Mouse (Mus musculus): Measurements from ENCODE around the gene Cdh23. TPM values are rescaled to one million over a fixed set of nuclear protein-coding genes. Genes with fewer than 3 reads are reported as not detected.

Gene Cdh23
- total and polyA plus RNA-seq, 3 experiments: 0.05 TPM; not detected in 2

GRCm38 (mm10) chr10:60456662-60457397, 239.5 kb downstream of the Cdh23 start:
- TF ChIP-seq TAL1 (conservative IDR thresholded peaks at IDR 0.05; ENCODE audit: low read depth, low read length): no peak
- TF ChIP-seq GATA2 (IDR thresholded peaks at IDR 0.05; ENCODE audit: borderline replicate concordance, low read depth, low read length): no peak
- TF ChIP-seq POLR2AphosphoS5 (IDR thresholded peaks at IDR 0.05; ENCODE audit: insufficient replicate concordance, low read depth, low read length): no peak
- TF ChIP-seq CTCF (IDR thresholded peaks at IDR 0.05; ENCODE audit: low read depth, low read length): no peak
- no peak for TF ChIP-seq GATA1 (IDR thresholded peaks at IDR 0.05; ENCODE audit: borderline replicate concordance, low read length)
- Histone ChIP-seq H3K4me3 (ENCODE audit: low read depth, low read length) (no peak overlapping the region), H3K9me3 (replicated peaks) (peaks cover 49% of the 10 kb centered on the region), H3K4me1 (ENCODE audit: insufficient read depth, low read depth, low read length) (no peaks in the 10 kb centered on the region), H3K36me3 (replicated peaks) (no peaks in the 10 kb centered on the region), H3K27me3 (ENCODE audit: insufficient read depth, low read length) (no peaks in the 10 kb centered on the region)
- ATAC-seq (ENCODE audit: extremely low read depth, insufficient number of reproducible peaks, low FRiP score, poor library complexity, severe bottlenecking) (no peak), DNase-seq (ENCODE audit: low spot score) (no peak)

- Histone ChIP-seq H3K4me3 (ENCODE audit: low read depth, low read length) (no peak overlapping the region), H3K36me3 (replicated peaks) (no peaks in the 10 kb centered on the region), H3K9me3 (replicated peaks) (peaks cover 44% of the 10 kb centered on the region), H3K27me3 (ENCODE audit: insufficient read depth, low read length) (no peaks in the 10 kb centered on the region), H3K4me1 (ENCODE audit: insufficient read depth, low read depth, low read length) (no peaks in the 10 kb centered on the region)
- DNase-seq (ENCODE audit: low spot score) (no peak), ATAC-seq (ENCODE audit: extremely low read depth, insufficient number of reproducible peaks, low FRiP score, poor library complexity, severe bottlenecking) (no peak)
- no peak for TF ChIP-seq TAL1 (conservative IDR thresholded peaks at IDR 0.05; ENCODE audit: low read depth, low read length)
- TF ChIP-seq CTCF (IDR thresholded peaks at IDR 0.05; ENCODE audit: low read depth, low read length): no peak
- TF ChIP-seq POLR2AphosphoS5 (IDR thresholded peaks at IDR 0.05; ENCODE audit: insufficient replicate concordance, low read depth, low read length): no peak
- TF ChIP-seq GATA2 (IDR thresholded peaks at IDR 0.05; ENCODE audit: borderline replicate concordance, low read depth, low read length): no peak
- TF ChIP-seq GATA1 (IDR thresholded peaks at IDR 0.05; ENCODE audit: borderline replicate concordance, low read length): no peak
These were observed 241.1 kb downstream of the Cdh23 start for GRCm38 (mm10) chr10:60455193-60455592.

GRCm38 (mm10) chr10:60447186-60447585, 249.1 kb downstream of the Cdh23 start:
- no peaks in the 10 kb centered on the region for H3K27me3 ChIP-seq (ENCODE audit: insufficient read depth, low read length)
- TF ChIP-seq POLR2AphosphoS5 (IDR thresholded peaks at IDR 0.05; ENCODE audit: insufficient replicate concordance, low read depth, low read length): no peak
- ATAC-seq (ENCODE audit: extremely low read depth, insufficient number of reproducible peaks, low FRiP score, poor library complexity, severe bottlenecking): no peak
- no peaks in the 10 kb centered on the region for H3K36me3 ChIP-seq (replicated peaks)
- no peak overlapping the region; the same call in 1 of the 2 replicates for H3K4me3 ChIP-seq (ENCODE audit: low read depth, low read length)
- H3K9me3 ChIP-seq (replicated peaks): peaks cover 68% of the 10 kb centered on the region
- H3K4me1 ChIP-seq (ENCODE audit: insufficient read depth, low read depth, low read length): no peaks in the 10 kb centered on the region
- DNase-seq (ENCODE audit: low spot score): no peak

- Histone ChIP-seq H3K36me3 (replicated peaks) (no peaks in the 10 kb centered on the region), H3K4me1 (ENCODE audit: insufficient read depth, low read depth, low read length) (no peaks in the 10 kb centered on the region), H3K27me3 (ENCODE audit: insufficient read depth, low read length) (no peaks in the 10 kb centered on the region), H3K9me3 (replicated peaks) (peaks cover 61% of the 10 kb centered on the region), H3K4me3 (ENCODE audit: low read depth, low read length) (no peak overlapping the region)
- TF ChIP-seq CTCF (IDR thresholded peaks at IDR 0.05; ENCODE audit: low read depth, low read length): no peak
- no peak for TF ChIP-seq GATA1 (IDR thresholded peaks at IDR 0.05; ENCODE audit: borderline replicate concordance, low read length)
- TF ChIP-seq GATA2 (IDR thresholded peaks at IDR 0.05; ENCODE audit: borderline replicate concordance, low read depth, low read length): no peak
- no peak for TF ChIP-seq POLR2AphosphoS5 (IDR thresholded peaks at IDR 0.05; ENCODE audit: insufficient replicate concordance, low read depth, low read length)
- no peak for TF ChIP-seq TAL1 (conservative IDR thresholded peaks at IDR 0.05; ENCODE audit: low read depth, low read length)
- no peak for ATAC-seq (ENCODE audit: extremely low read depth, insufficient number of reproducible peaks, low FRiP score, poor library complexity, severe bottlenecking)
- DNase-seq (ENCODE audit: low spot score): no peak
These were observed 251.2 kb downstream of the Cdh23 start for GRCm38 (mm10) chr10:60445031-60445593.

GRCm38 (mm10) chr10:60443078-60443477, 253.2 kb downstream of the Cdh23 start:
- Histone ChIP-seq H3K36me3 (replicated peaks) (no peaks in the 10 kb centered on the region), H3K4me3 (ENCODE audit: low read depth, low read length) (no peak overlapping the region), H3K27me3 (ENCODE audit: insufficient read depth, low read length) (no peaks in the 10 kb centered on the region), H3K9me3 (replicated peaks) (peaks cover 52% of the 10 kb centered on the region), H3K4me1 (ENCODE audit: insufficient read depth, low read depth, low read length) (no peaks in the 10 kb centered on the region)
- TF ChIP-seq TAL1 (conservative IDR thresholded peaks at IDR 0.05; ENCODE audit: low read depth, low read length): no peak
- no peak for TF ChIP-seq GATA1 (IDR thresholded peaks at IDR 0.05; ENCODE audit: borderline replicate concordance, low read length)
- DNase-seq (ENCODE audit: low spot score) (no peak), ATAC-seq (ENCODE audit: extremely low read depth, insufficient number of reproducible peaks, low FRiP score, poor library complexity, severe bottlenecking) (no peak)

GRCm38 (mm10) chr10:60442321-60442720, 254.0 kb downstream of the Cdh23 start:
- ATAC-seq (ENCODE audit: extremely low read depth, insufficient number of reproducible peaks, low FRiP score, poor library complexity, severe bottlenecking): no peak
- H3K4me3 ChIP-seq (ENCODE audit: low read depth, low read length): no peak overlapping the region
- no peaks in the 10 kb centered on the region for H3K36me3 ChIP-seq (replicated peaks)
- no peak for DNase-seq (ENCODE audit: low spot score)
- TF ChIP-seq GATA1 (IDR thresholded peaks at IDR 0.05; ENCODE audit: borderline replicate concordance, low read length) (no peak), CTCF (IDR thresholded peaks at IDR 0.05; ENCODE audit: low read depth, low read length) (no peak), POLR2AphosphoS5 (IDR thresholded peaks at IDR 0.05; ENCODE audit: insufficient replicate concordance, low read depth, low read length) (no peak), GATA2 (IDR thresholded peaks at IDR 0.05; ENCODE audit: borderline replicate concordance, low read depth, low read length) (no peak), TAL1 (conservative IDR thresholded peaks at IDR 0.05; ENCODE audit: low read depth, low read length) (no peak)
- peaks cover 51% of the 10 kb centered on the region for H3K9me3 ChIP-seq (replicated peaks)
- no peaks in the 10 kb centered on the region for H3K4me1 ChIP-seq (ENCODE audit: insufficient read depth, low read depth, low read length)
- no peaks in the 10 kb centered on the region for H3K27me3 ChIP-seq (ENCODE audit: insufficient read depth, low read length)

Data from G1E (cell line).